Mouse (Mus musculus) neutrophil, adult 5-6 weeks (primary cell): ENCODE data around the gene Rdh5. TPM values are rescaled to one million over a fixed set of nuclear protein-coding genes. Genes with fewer than 3 reads are reported as not detected.

Experiments used
- ATAC-seq: fragments of 151-379, 151-347 bp; 2 replicates; pipeline ENCODE4 v1.8.0; 2017; ENCODE audit warnings: mild to moderate bottlenecking, moderate TSS enrichment; ENCODE audit not compliant: insufficient number of reproducible peaks, poor library complexity, low FRiP score, severe bottlenecking; ENCODE audit errors: extremely low read depth
- total RNA-seq: library from RNA; stranded (forward); fragments of 200-1000 nt; gene quantifications from 2 replicates; pipeline ENCODE4 v1.2.3, GENCODE M21; 2017

The Rdh5 gene
- total RNA-seq, 1 experiment from 2014 or later: 7.4 TPM

- no peak for ATAC-seq
Observed at GRCm38 (mm10) chr10:128933574-128933973, 10.9 kb upstream of the Rdh5 start, which contains the start of gene Itga7. Itga7 (plus strand) TSS chr10:128933818.

- ATAC-seq: no peak
Observed at GRCm38 (mm10) chr10:128931441-128931840, 8.8 kb upstream of the Rdh5 start.

- no peak for ATAC-seq
Observed at GRCm38 (mm10) chr10:128929638-128930378, 7.1 kb upstream of the Rdh5 start.

GRCm38 (mm10) chr10:128928356-128928755 is 5.7 kb upstream of the Rdh5 start:
- no peak for ATAC-seq

- ATAC-seq: no peak
Observed at GRCm38 (mm10) chr10:128923935-128924334, 1.2 kb upstream of the Rdh5 start, which contains the start of gene Bloc1s1. Bloc1s1 (minus strand) TSS chr10:128924035.

GRCm38 (mm10) chr10:128923013-128923691 is 464 bp upstream of the Rdh5 start:
- peak; percentile 88 for ATAC-seq

- no peak for ATAC-seq
Observed at GRCm38 (mm10) chr10:128921883-128922821, 536 bp downstream of the Rdh5 start.

GRCm38 (mm10) chr10:128921251-128921650 is 1.4 kb downstream of the Rdh5 start:
- no peak for ATAC-seq

- ATAC-seq: no peak
Observed at GRCm38 (mm10) chr10:128920736-128921161, 1.9 kb downstream of the Rdh5 start.

- no peak for ATAC-seq
Observed at GRCm38 (mm10) chr10:128919966-128920365, 2.7 kb downstream of the Rdh5 start.

GRCm38 (mm10) chr10:128919203-128919631 is 3.5 kb downstream of the Rdh5 start:
- no peak for ATAC-seq

GRCm38 (mm10) chr10:128918246-128918645 is 4.4 kb downstream of the Rdh5 start:
- no peak for ATAC-seq

- no peak for ATAC-seq
Observed at GRCm38 (mm10) chr10:128917400-128917799, 5.3 kb downstream of the Rdh5 start.

- no peak for ATAC-seq
Observed at GRCm38 (mm10) chr10:128916665-128917064, 6.0 kb downstream of the Rdh5 start.

GRCm38 (mm10) chr10:128915550-128915949 is 7.1 kb downstream of the Rdh5 start:
- ATAC-seq: no peak

- ATAC-seq: no peak
Observed at GRCm38 (mm10) chr10:128913696-128914095, 9.0 kb downstream of the Rdh5 start.

- ATAC-seq: peak; percentile 78
Observed at GRCm38 (mm10) chr10:128913219-128913618, 9.5 kb downstream of the Rdh5 start.

- ATAC-seq: no peak
Observed at GRCm38 (mm10) chr10:128912791-128913190, 9.9 kb downstream of the Rdh5 start.

GRCm38 (mm10) chr10:128912268-128912667 is 10.4 kb downstream of the Rdh5 start:
- no peak for ATAC-seq
